Mouse (Mus musculus): ENCODE data around the gene Dnajb11.

Gene Dnajb11

GRCm38 (mm10) chr16:22857431-22858113 lies at the start of gene Dnajb11, which contains the start of gene Tbccd1:
Dnajb11 (plus strand) TSS chr16:22857845.
Tbccd1 (minus strand) TSS chr16:22857669.
- peak; percentile 98 for DNase-seq

GRCm38 (mm10) chr16:22811477-22811876 lies 46.2 kb upstream of the Dnajb11 start, which contains the start of gene Crygs:
Crygs (minus strand) TSS chr16:22811577.
- DNase-seq: no peak

- DNase-seq: no peak
These were observed 36.9 kb upstream of the Dnajb11 start for GRCm38 (mm10) chr16:22820731-22821130.

GRCm38 (mm10) chr16:22832932-22833525 lies 24.6 kb upstream of the Dnajb11 start:
- no peak for DNase-seq

DNA sequence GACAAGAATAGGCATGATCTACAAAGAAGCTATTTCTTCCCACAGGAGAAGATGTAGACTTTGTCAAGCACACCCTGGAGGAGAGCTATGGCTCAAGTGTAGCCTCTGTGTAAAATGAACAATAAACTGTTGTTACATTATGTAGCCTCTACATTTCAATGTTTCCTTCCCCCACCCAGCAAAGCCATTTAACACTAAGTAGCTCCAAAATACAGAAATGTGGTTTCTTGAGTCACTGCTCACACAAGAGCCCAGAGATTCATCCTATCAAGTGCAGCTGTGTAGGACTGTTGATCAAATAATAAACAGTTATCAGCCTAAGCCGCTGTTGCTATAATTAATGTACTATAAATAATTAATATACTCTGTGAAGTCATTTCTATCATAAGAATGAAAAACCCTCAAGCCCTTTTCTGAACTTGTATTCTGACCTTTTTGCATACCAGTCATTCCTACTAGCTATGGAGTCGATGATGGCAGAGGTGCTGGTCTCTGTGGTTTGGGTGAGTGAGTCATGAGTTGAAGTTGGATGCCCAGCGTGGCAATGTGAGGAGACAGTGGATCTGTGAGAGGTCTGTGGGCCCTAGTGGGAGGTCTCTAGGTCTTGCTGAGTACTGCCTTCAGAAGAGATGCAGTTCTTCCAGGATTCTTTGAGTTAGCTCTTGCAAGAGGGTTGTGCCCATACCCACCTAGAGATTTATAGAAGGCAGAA lies 18.3 kb upstream of the Dnajb11 start:
- DNase-seq: no peak

GRCm38 (mm10) chr16:22842871-22843270 lies 14.8 kb upstream of the Dnajb11 start:
- DNase-seq: no peak

GRCm38 (mm10) chr16:22844061-22844801 lies 13.4 kb upstream of the Dnajb11 start:
- DNase-seq: peak; percentile 84

- no peak for DNase-seq
These were observed 12.8 kb upstream of the Dnajb11 start for GRCm38 (mm10) chr16:22844834-22845233.

- DNase-seq: no peak
These were observed 12.2 kb upstream of the Dnajb11 start for GRCm38 (mm10) chr16:22845481-22845880.

DNA sequence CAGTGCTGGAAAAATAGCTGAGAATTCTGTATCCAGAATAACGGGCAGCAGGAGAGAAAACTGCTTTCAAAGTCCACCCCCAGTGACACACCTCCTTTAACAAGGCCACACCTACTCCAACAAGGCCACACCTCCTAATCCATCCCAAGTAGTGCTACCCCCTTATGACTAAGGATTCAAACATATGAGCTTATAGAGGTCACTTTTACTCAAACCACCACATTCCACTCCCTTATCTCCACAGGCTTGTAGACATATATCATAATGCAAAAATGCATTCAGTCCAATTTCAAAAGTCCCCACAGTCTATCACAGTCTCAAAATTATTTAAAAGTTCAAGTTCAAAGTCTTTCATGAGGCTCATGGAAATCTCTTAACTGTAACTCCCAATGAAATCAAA lies 10.0 kb upstream of the Dnajb11 start:
- no peak for DNase-seq

DNA sequence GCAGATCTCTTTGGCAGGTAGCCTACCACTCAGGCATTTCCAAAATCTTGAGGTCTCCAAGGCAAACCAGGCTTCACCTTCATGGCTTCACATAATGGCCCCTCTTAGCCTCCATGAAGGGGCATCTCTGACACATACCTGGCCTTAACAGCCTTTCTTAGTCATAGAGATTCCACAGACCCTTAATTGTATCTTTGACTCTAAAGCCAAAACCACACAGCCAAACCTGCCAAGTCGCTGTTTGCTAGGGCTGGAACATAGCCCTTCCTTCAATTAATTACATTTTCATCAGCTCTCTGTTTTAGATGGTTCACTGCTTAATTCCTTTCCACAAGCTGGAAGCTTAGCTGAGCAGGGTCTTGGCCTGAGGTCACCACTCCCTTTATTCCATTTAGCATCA lies 9.3 kb upstream of the Dnajb11 start:
- no peak for DNase-seq

- no peak for DNase-seq
These were observed 4.9 kb upstream of the Dnajb11 start for GRCm38 (mm10) chr16:22852709-22853108.

- no peak for DNase-seq
These were observed 872 bp upstream of the Dnajb11 start for GRCm38 (mm10) chr16:22856773-22857172.

GRCm38 (mm10) chr16:22872397-22872796 lies 14.8 kb downstream of the Dnajb11 start:
- DNase-seq: no peak

GRCm38 (mm10) chr16:22873369-22873768 lies 15.7 kb downstream of the Dnajb11 start:
- no peak for DNase-seq

DNA sequence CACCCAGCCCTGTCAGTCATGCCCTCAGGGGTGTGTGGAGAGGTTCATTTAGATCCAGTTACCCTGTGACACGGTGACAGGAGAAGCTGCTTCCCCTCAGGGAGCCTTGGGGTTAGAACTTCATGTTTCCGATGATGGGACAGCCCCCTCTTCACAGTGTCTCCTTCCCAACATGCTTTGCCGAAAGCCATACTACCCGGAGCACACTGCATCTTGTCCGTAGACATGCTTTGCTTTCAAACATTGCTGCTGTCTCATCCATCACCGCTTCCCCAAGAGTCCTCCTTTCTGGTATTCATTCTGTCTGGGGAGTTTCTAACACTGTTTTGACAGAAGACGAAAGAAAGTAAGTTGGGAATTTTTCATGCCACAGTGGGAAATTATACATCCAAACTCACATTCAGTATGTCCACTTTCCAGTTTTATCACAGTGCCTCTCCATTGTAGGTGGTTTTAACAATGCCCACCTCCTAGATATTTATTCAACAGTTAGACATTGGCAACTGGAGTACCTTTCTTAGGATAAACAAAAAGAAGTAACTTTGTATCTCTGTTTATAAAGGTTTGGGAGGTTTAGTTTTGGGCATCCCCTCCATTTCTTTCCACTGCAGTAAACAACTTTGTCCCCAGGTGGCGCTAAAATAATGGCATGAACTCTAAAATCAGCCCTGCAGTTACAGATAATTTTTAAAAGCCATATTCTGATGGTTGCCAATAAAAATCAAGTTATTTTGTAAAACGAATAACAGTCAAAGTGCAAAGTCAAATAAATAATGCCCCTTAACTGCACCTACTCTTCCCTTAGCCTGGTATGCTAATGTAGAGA lies 18.8 kb downstream of the Dnajb11 start:
- peak; percentile 48 for DNase-seq

GRCm38 (mm10) chr16:22877660-22878390 lies 20.2 kb downstream of the Dnajb11 start:
- no peak for DNase-seq

GRCm38 (mm10) chr16:22878716-22879115 lies 21.1 kb downstream of the Dnajb11 start:
- no peak for DNase-seq

- no peak for DNase-seq
These were observed 22.4 kb downstream of the Dnajb11 start for GRCm38 (mm10) chr16:22879945-22880595.

- no peak for DNase-seq
These were observed 23.3 kb downstream of the Dnajb11 start for GRCm38 (mm10) chr16:22880900-22881299.

DNA sequence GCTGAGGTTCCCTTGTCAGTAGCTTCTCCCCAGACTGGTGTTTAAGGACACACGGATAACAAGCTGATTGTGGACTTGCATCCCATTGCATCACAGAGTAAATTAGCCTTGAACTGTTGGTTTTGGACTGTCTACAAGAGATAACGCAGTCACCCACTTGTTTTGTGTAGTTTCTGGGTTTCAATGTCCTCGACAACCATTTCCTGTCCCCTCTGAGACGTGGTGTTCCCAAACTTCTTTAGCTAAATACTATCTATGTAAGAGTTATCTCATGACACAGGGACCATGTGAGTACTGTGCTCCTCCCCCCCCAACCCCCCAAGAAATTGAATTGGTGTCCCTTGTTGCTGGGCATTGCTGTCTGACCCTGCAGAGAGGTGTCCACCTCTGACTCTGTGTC lies 23.8 kb downstream of the Dnajb11 start:
- no peak for DNase-seq

Data from lung, postnatal 14 days (tissue).